Mouse (Mus musculus): Measurements from ENCODE around the gene Car14.

DNA sequence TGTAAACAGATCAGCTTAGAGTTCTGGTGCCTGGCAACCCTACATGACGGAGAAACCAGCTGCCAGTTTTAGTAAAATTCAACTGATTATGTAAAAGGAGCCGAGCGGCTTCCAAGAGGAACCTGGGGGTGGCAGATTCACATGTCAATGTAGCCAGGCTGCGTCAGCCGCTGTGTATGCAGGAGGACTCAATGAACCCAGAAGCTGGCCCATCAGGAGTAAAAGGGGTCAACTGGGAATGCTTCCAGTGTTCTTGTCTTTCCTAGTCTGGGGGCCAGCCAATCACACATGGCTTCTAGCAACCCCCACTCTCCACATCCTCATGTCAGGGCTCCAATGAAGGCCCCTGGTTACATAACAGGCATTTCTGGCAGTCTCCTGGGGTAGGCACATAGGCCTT, 39.4 kb downstream of the Car14 start:
- TF ChIP-seq CTCF (IDR thresholded peaks at IDR 0.05; ENCODE audit: extremely low read depth, insufficient read depth, low read length) (no peak), POLR2A (IDR thresholded peaks at IDR 0.05; ENCODE audit: extremely low read depth, insufficient read depth, low read length) (no peak)
